Mouse (Mus musculus) fibroblast of lung, adult 2 months (primary cell): ENCODE measurements around the gene Dusp1.

Experiments
- DNase-seq: peaks from one replicate; pipeline ENCODE4 v3.0.0-alpha.2; 2011; ENCODE audit warnings: low read depth

Gene Dusp1

GRCm38 (mm10) chr17:26524316-26524715 lies 37.6 kb downstream of the Dusp1 start:
- no peak for DNase-seq

GRCm38 (mm10) chr17:26522711-26523110 lies 39.2 kb downstream of the Dusp1 start:
- DNase-seq = no peak

- no peak for DNase-seq
These were observed 43.6 kb downstream of the Dusp1 start for GRCm38 (mm10) chr17:26518306-26518705.

GRCm38 (mm10) chr17:26515675-26516074 lies 46.3 kb downstream of the Dusp1 start:
- DNase-seq = no peak

- no peak for DNase-seq
These were observed 47.3 kb downstream of the Dusp1 start for GRCm38 (mm10) chr17:26514581-26515030.

- no peak for DNase-seq
These were observed 48.3 kb downstream of the Dusp1 start for GRCm38 (mm10) chr17:26513459-26514290.

GRCm38 (mm10) chr17:26512961-26513360 lies 49.0 kb downstream of the Dusp1 start:
- DNase-seq = no peak

GRCm38 (mm10) chr17:26511816-26512774 lies 49.8 kb downstream of the Dusp1 start:
- DNase-seq = no peak

GRCm38 (mm10) chr17:26511256-26511655 lies 50.7 kb downstream of the Dusp1 start:
- DNase-seq = no peak

- no peak for DNase-seq
These were observed 51.5 kb downstream of the Dusp1 start for GRCm38 (mm10) chr17:26510146-26511045.

- peak; percentile 84 for DNase-seq
These were observed 52.8 kb downstream of the Dusp1 start for GRCm38 (mm10) chr17:26508961-26509771.

GRCm38 (mm10) chr17:26508345-26508960 lies 53.5 kb downstream of the Dusp1 start:
- DNase-seq = peak; percentile 89

- DNase-seq = peak; percentile 74
These were observed 54.0 kb downstream of the Dusp1 start for GRCm38 (mm10) chr17:26507966-26508344.

- DNase-seq = no peak
These were observed 54.7 kb downstream of the Dusp1 start for GRCm38 (mm10) chr17:26506997-26507871.

GRCm38 (mm10) chr17:26506031-26506641 lies 55.8 kb downstream of the Dusp1 start:
- DNase-seq = no peak

GRCm38 (mm10) chr17:26505181-26505581 lies 56.7 kb downstream of the Dusp1 start:
- no peak for DNase-seq

- DNase-seq = peak; percentile 91
These were observed 57.8 kb downstream of the Dusp1 start for GRCm38 (mm10) chr17:26503981-26504671.
